Mouse (Mus musculus) liver, adult 2 months (tissue): ENCODE results near the gene Rfc5. TPM values are rescaled to one million over a fixed set of nuclear protein-coding genes. Genes with fewer than 3 reads are reported as not detected.

Experiments
- DNase-seq: peaks from one replicate; pipeline ENCODE4 v3.0.0-alpha.2; 2011; ENCODE audit warnings: low read depth, low spot score; ENCODE audit errors: extremely low read depth
- H3K27ac ChIP-seq: fragments of 200-500 bp; replicated peaks from 2 replicates; pipeline ENCODE4 v1.5.1; 2012; ENCODE audit warnings: low read depth, mild to moderate bottlenecking, control low read depth, inconsistent platforms, low read length; ENCODE audit not compliant: insufficient read depth
- H3K27me3 ChIP-seq: fragments of 200-500 bp; 2 replicates; pipeline ENCODE4 v1.6.1; 2012; ENCODE audit warnings: mild to moderate bottlenecking, moderate library complexity, low read length, inconsistent platforms; ENCODE audit not compliant: control insufficient read depth, insufficient read depth
- H3K36me3 ChIP-seq: fragments of 200-500 bp; 2 replicates; pipeline ENCODE4 v1.6.1; 2012; ENCODE audit warnings: low read length, inconsistent platforms; ENCODE audit not compliant: control insufficient read depth, insufficient read depth
- H3K4me1 ChIP-seq: fragments of 200-500 bp; 2 replicates; pipeline ENCODE4 v1.6.1; 2011; ENCODE audit warnings: low read length; ENCODE audit not compliant: control insufficient read depth, insufficient read depth
- H3K4me3 ChIP-seq: fragments of 200-500 bp; 2 replicates; pipeline ENCODE4 v1.5.1; 2011; ENCODE audit warnings: low read depth, mild to moderate bottlenecking, control low read depth, low read length, moderate library complexity; ENCODE audit not compliant: insufficient read depth
- H3K79me2 ChIP-seq: fragments of 200-500 bp; 2 replicates; pipeline ENCODE4 v1.6.1; 2012; ENCODE audit warnings: inconsistent platforms, mild to moderate bottlenecking, low read length, moderate library complexity; ENCODE audit not compliant: control insufficient read depth, insufficient read depth
- H3K9ac ChIP-seq: fragments of 200-500 bp; 2 replicates; pipeline ENCODE4 v1.6.1; 2012; ENCODE audit warnings: low read depth, mild to moderate bottlenecking, control low read depth, inconsistent platforms, low read length
- CTCF ChIP-seq: fragments of 200-500 bp; IDR thresholded peaks from 2 replicates; pipeline ENCODE4 v1.5.1; 2011; ENCODE audit warnings: low read depth, low read length, control low read depth
- POLR2A ChIP-seq: fragments of 200-500 bp; IDR thresholded peaks from 2 replicates; pipeline ENCODE4 v1.6.1; 2011; ENCODE audit warnings: low read length, control low read depth; ENCODE audit not compliant: insufficient read depth; ENCODE audit errors: extremely low read depth
- WGBS: fragments of 180-500 bp; shearing (Covaris S2); methylation state at CpG from one replicate; pipeline ENCODE4 v1.1.7; 2018; 5-methylcytosine and 5-hydroxymethylcytosine counted together
- polyA plus RNA-seq: library from polyadenylated mRNA; depleted of rRNA; stranded (reverse); fragments of >200 nt; gene quantifications from 2 replicates; pipeline ENCODE4 v1.2.3, GENCODE M21; 2012
- total RNA-seq: library from RNA; depleted of rRNA; stranded (reverse); fragments of >200 nt; gene quantifications from 2 replicates; pipeline ENCODE4 v1.2.3, GENCODE M21; 2014

Rfc5 gene
- total and polyA plus RNA-seq, 2 experiments: 6.1 to 12.3 TPM

GRCm38 (mm10) chr5:117355648-117356303, 33.1 kb downstream of the Rfc5 start:
- H3K36me3 ChIP-seq: no peaks in the 10 kb centered on the region
- 54% methylated on average over 14 of the region's 14 CpGs for WGBS
- no peaks in the 10 kb centered on the region for H3K27me3 ChIP-seq
- H3K27ac ChIP-seq: peak overlapping the region; percentile 22
- peaks cover 8% of the 10 kb centered on the region; the same call in 1 of the 2 replicates for H3K79me2 ChIP-seq
- DNase-seq: no peak
- TF ChIP-seq POLR2A: no peak
- TF ChIP-seq CTCF: no peak
- peaks cover 17% of the 10 kb centered on the region for H3K4me1 ChIP-seq
- H3K4me3 ChIP-seq: no peak overlapping the region
- 0 out of 2 replicates have a peak overlapping the region, but pooled peaks have one; percentile 10 for H3K9ac ChIP-seq

- Histone ChIP-seq H3K4me3 (no peak overlapping the region), H3K79me2 (peaks cover 8% of the 10 kb centered on the region; the same call in 1 of the 2 replicates), H3K4me1 (peaks cover 6% of the 10 kb centered on the region; the same call in 1 of the 2 replicates), H3K9ac (no peak overlapping the region), H3K27me3 (no peaks in the 10 kb centered on the region), H3K36me3 (no peaks in the 10 kb centered on the region), H3K27ac (no peak overlapping the region)
- DNase-seq: no peak
- TF ChIP-seq CTCF: no peak
- TF ChIP-seq POLR2A: no peak
- 76% methylated on average over 8 of the region's 8 CpGs for WGBS
Measured at GRCm38 (mm10) chr5:117354121-117354520, 34.7 kb downstream of the Rfc5 start.

DNA sequence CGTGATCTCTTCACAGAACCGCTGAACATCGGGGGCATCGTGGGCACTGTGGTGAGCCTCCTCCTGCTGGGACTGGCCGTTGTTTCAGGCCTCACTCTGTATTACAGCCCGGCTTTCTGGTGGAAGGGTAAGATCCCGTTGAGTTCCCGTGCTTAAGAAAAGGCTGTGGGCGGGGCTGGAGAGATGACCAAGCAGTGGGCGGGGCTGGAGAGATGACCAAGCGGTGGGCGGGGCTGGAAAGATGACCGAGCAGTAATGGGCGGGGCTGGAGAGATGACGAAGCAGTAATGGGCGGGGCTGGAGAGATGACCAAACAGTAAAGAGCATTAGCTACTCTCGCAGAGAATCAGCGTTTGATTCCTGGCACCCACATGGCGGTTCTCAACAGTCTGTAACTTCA, 40.6 kb downstream of the Rfc5 start:
- Histone ChIP-seq H3K36me3 (no peaks in the 10 kb centered on the region), H3K9ac (no peak overlapping the region), H3K27ac (no peak overlapping the region), H3K4me1 (no peaks in the 10 kb centered on the region), H3K4me3 (no peak overlapping the region), H3K27me3 (no peaks in the 10 kb centered on the region), H3K79me2 (no peaks in the 10 kb centered on the region)
- DNase-seq: peak; percentile 11
- 69% methylated on average over 19 of the region's 19 CpGs for WGBS
- TF ChIP-seq POLR2A: no peak
- TF ChIP-seq CTCF: no peak

DNA sequence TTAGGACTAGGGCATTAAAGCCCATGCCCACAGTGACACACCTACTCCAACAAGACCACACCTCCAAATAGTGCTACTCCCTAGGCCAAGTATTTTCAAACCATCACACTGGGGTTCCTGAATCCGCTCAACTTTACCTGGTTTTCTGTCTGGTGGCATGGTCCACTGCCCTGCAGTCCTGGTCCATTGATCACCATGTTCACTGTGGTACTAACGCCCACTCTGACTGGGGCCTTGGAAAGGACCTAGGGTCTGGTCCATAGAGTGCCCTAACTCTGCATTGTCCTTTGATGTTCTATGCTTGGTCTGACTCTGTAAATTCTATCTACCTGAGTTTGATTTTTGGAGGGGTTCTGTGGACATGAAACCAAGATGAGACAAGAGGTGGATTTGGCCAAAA, 41.0 kb downstream of the Rfc5 start:
- no peaks in the 10 kb centered on the region for H3K79me2 ChIP-seq
- DNase-seq: no peak
- no peaks in the 10 kb centered on the region for H3K4me1 ChIP-seq
- H3K4me3 ChIP-seq: no peak overlapping the region
- H3K27ac ChIP-seq: no peak overlapping the region
- no peak overlapping the region for H3K9ac ChIP-seq
- H3K27me3 ChIP-seq: no peaks in the 10 kb centered on the region
- 98% methylated on average over 2 of the region's 2 CpGs for WGBS
- no peak for TF ChIP-seq POLR2A
- no peak for TF ChIP-seq CTCF
- H3K36me3 ChIP-seq: no peaks in the 10 kb centered on the region

DNA sequence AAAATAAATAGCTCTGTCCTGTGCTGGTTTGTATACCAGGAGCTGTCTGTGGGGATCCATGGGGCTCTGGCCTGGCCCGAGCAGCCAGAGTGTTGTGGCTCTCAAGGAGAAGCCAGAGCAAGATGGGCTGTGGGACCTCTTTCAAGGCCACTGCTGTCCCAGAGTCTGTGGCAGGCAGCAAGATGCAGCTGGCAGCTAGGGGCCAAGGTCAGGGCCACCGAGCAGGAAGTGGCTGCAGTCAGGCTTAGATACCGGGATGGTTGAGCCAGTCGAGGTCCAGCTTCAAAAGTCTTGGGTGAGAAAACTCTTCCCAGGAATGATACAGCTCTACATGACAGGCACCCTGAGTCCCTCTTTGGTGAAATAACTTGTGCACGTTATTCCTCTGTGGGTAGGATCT, 41.8 kb downstream of the Rfc5 start:
- Histone ChIP-seq H3K27me3 (no peaks in the 10 kb centered on the region), H3K36me3 (no peaks in the 10 kb centered on the region), H3K4me1 (no peaks in the 10 kb centered on the region), H3K9ac (no peak overlapping the region), H3K27ac (no peak overlapping the region), H3K79me2 (no peaks in the 10 kb centered on the region), H3K4me3 (no peak overlapping the region)
- no peak for DNase-seq
- WGBS: 75% methylated on average over 5 of the region's 5 CpGs
- no peak for TF ChIP-seq POLR2A
- TF ChIP-seq CTCF: no peak

GRCm38 (mm10) chr5:117346281-117346680, 42.6 kb downstream of the Rfc5 start:
- WGBS: 75% methylated on average over 3 of the region's 3 CpGs
- Histone ChIP-seq H3K79me2 (no peaks in the 10 kb centered on the region), H3K9ac (no peak overlapping the region), H3K4me1 (no peaks in the 10 kb centered on the region), H3K27ac (no peak overlapping the region), H3K4me3 (no peak overlapping the region), H3K36me3 (no peaks in the 10 kb centered on the region), H3K27me3 (no peaks in the 10 kb centered on the region)
- DNase-seq: no peak
- TF ChIP-seq CTCF: no peak
- TF ChIP-seq POLR2A: no peak
